In the genomic region with DNA sequence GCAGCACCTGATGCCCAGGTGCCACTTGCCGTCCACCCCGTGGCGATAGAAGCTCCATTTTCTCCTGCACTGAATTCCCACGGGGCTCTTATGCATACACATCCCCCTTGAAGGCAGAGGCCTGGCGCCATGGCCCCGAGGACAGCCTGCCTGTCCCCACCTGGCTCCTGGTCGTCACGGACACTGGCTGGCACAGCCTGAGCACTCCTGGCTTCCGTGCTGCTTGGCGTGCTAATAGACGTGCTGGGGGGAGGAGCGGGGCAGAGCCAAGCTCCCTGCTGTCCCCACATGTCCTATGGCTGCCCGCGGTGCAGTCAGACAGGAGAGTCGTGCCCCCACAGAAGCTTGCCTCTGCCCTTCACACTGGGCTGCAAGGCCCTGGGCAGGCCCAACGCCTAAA, we compare ENCODE assay signal across 20 mouse cellular contexts. TPM values are rescaled to one million over a fixed set of nuclear protein-coding genes. Genes with fewer than 3 reads are reported as not detected.
DNase-seq lines count a peak whose midpoint lies in the region; ATAC-seq lines count a peak whose summit lies in the region.
"Had no signal": no experiment of that assay in that cellular context is flagged by ENCODE, and none has a peak within 500 bp of the region (broad histone marks: within the 10 kb centered on the region; RNA-seq: fewer than 3 reads in every experiment).

No protein-coding gene starts in this region.

- H3K4me1 ChIP-seq in midbrain, embryonic 10.5 days: no peaks in the 10 kb centered on the region
- H3K4me1 ChIP-seq in midbrain, embryonic 15.5 days: no peaks in the 10 kb centered on the region
- H3K4me1 ChIP-seq: limb, embryonic 12.5 days; lung, embryonic 15.5 days; stomach, embryonic 15.5 days had no signal

- peaks cover 71% of the 10 kb centered on the region for H3K36me3 ChIP-seq in midbrain, embryonic 10.5 days
- H3K36me3 ChIP-seq in midbrain, embryonic 15.5 days (replicated peaks): peaks cover 23% of the 10 kb centered on the region; the same call in 1 of the 2 replicates

- WGBS in midbrain, embryonic 10.5 days: 92% methylated on average over 16 of the region's 16 CpGs
- 83% methylated on average over 16 of the region's 16 CpGs for WGBS in midbrain, embryonic 15.5 days

- H3K4me2 ChIP-seq in midbrain, embryonic 15.5 days: no peak overlapping the region
- H3K4me2 ChIP-seq: limb, embryonic 12.5 days; lung, embryonic 15.5 days; stomach, embryonic 15.5 days had no signal

- no peak overlapping the region for H3K27ac ChIP-seq in midbrain, embryonic 10.5 days (replicated peaks)
- no peak overlapping the region for H3K27ac ChIP-seq in midbrain, embryonic 15.5 days
- H3K27ac ChIP-seq: limb, embryonic 12.5 days; lung, embryonic 15.5 days; stomach, embryonic 15.5 days had no signal

- no peak for ATAC-seq in midbrain, embryonic 15.5 days (replicated peaks)
- ATAC-seq: forebrain, embryonic 14.5 days; intestine, postnatal 0 days had no signal

- no peak overlapping the region for H3K9ac ChIP-seq in midbrain, embryonic 15.5 days
- H3K9ac ChIP-seq: limb, embryonic 12.5 days; lung, embryonic 15.5 days; stomach, embryonic 15.5 days had no signal

- no peaks in the 10 kb centered on the region for H3K9me3 ChIP-seq in midbrain, embryonic 10.5 days (replicated peaks)
- H3K9me3 ChIP-seq in midbrain, embryonic 15.5 days: no peaks in the 10 kb centered on the region
- H3K9me3 ChIP-seq: limb, embryonic 12.5 days; lung, embryonic 15.5 days; megakaryocyte, embryonic 14.5 days; stomach, embryonic 15.5 days had no signal

- peak; percentile 80 for DNase-seq in gastrocnemius, adult 18-20 months (ENCODE audit: low spot score)
- no peak for DNase-seq in gastrocnemius, postnatal 4 days (ENCODE audit: low spot score in 2 of 2)
- DNase-seq in midbrain, embryonic 10.5 days (ENCODE audit: low spot score): no peak
- peak; percentile 75 to 86 for DNase-seq in cerebellum, postnatal 14 days
- peak; percentile 85 for DNase-seq in skeletal muscle tissue, adult 2 months (ENCODE audit: low read depth, low spot score)
- no peak for DNase-seq in spleen, postnatal 14 days (ENCODE audit: low spot score in 2 of 2)
- DNase-seq in left cerebral cortex, adult 9 months (ENCODE audit: low spot score in 2 of 2): no peak
- DNase-seq: adrenal gland, postnatal 36 days; kidney, postnatal 14 days; layer of hippocampus, adult 9-11 months; thymus, postnatal 14 days had no signal

- H3K4me3 ChIP-seq in midbrain, embryonic 10.5 days: 0 out of 2 replicates have a peak overlapping the region, but pooled peaks have one; percentile 3
- H3K4me3 ChIP-seq in midbrain, embryonic 15.5 days: no peak overlapping the region
- H3K4me3 ChIP-seq: limb, embryonic 12.5 days; lung, embryonic 15.5 days; megakaryocyte, embryonic 14.5 days; stomach, embryonic 15.5 days had no signal

- no peaks in the 10 kb centered on the region for H3K27me3 ChIP-seq in midbrain, embryonic 10.5 days (ENCODE audit: low read depth, poor library complexity, severe bottlenecking)
- H3K27me3 ChIP-seq in midbrain, embryonic 15.5 days (replicated peaks): no peaks in the 10 kb centered on the region
- H3K27me3 ChIP-seq: limb, embryonic 12.5 days; lung, embryonic 15.5 days; megakaryocyte, embryonic 14.5 days; stomach, embryonic 15.5 days had no signal

RNA-seq across cellular contexts. Expression of a gene that starts 7.2 kb away (rescaled TPM):
- not detected for total RNA-seq in gastrocnemius, adult 18-20 months (2021)
- under 1 TPM in 1 of 2 experiments, not detected in 1; 0.10 TPM for total RNA-seq in gastrocnemius, postnatal 4 days (2021)
- polyA plus RNA-seq in midbrain, embryonic 10.5 days (2016; fragmentation: Nextera tagmentation; extraction: Ambion mirVana): 0.02 and 0.09 TPM in 2 replicates
- 0.23 and 0.41 TPM in 2 replicates for polyA plus RNA-seq in midbrain, embryonic 15.5 days (2015; fragmentation: Nextera tagmentation; extraction: Ambion mirVana)
- total RNA-seq: adrenal gland, postnatal 36 days; hematopoietic stem cell, adult 5-6 weeks; neutrophil, adult 5-6 weeks had no signal
- polyA plus RNA-seq: intestine, postnatal 0 days; lung, embryonic 15.5 days; stomach, embryonic 15.5 days had no signal

RNA-seq across cellular contexts. Expression of a gene that starts 9.4 kb away (rescaled TPM):
- 10 to 100 TPM; 12.4 to 12.6 TPM for total RNA-seq in gastrocnemius, adult 18-20 months (2021)
- 10 to 100 TPM; 30.9 to 38.6 TPM for total RNA-seq in gastrocnemius, postnatal 4 days (2021)
- polyA plus RNA-seq in midbrain, embryonic 10.5 days (2016; fragmentation: Nextera tagmentation; extraction: Ambion mirVana): 42.8 and 45.6 TPM in 2 replicates
- polyA plus RNA-seq in midbrain, embryonic 15.5 days (2015; fragmentation: Nextera tagmentation; extraction: Ambion mirVana): 85.5 and 89.5 TPM in 2 replicates

RNA-seq across cellular contexts. Expression of a gene that starts 9.4 kb away (rescaled TPM):
- total RNA-seq in gastrocnemius, adult 18-20 months (2021): 10 to 100 TPM; 12.6 to 14.7 TPM
- total RNA-seq in gastrocnemius, postnatal 4 days (2021): 10 to 100 TPM; 53.7 to 54.2 TPM
- polyA plus RNA-seq in midbrain, embryonic 10.5 days (2016; fragmentation: Nextera tagmentation; extraction: Ambion mirVana): 322 and 326 TPM in 2 replicates
- 214 and 222 TPM in 2 replicates for polyA plus RNA-seq in midbrain, embryonic 15.5 days (2015; fragmentation: Nextera tagmentation; extraction: Ambion mirVana)

RNA-seq across cellular contexts. Expression of a gene that starts 20.6 kb away (rescaled TPM):
- 10 to 100 TPM in 1 of 2 experiments, 1 to 10 TPM in 1; 8.3 to 12.6 TPM for total RNA-seq in gastrocnemius, adult 18-20 months (2021)
- 10 to 100 TPM; 21.5 to 22.1 TPM for total RNA-seq in gastrocnemius, postnatal 4 days (2021)
- 1.1 and 1.4 TPM in 2 replicates for polyA plus RNA-seq in midbrain, embryonic 10.5 days (2016; fragmentation: Nextera tagmentation; extraction: Ambion mirVana)
- polyA plus RNA-seq in midbrain, embryonic 15.5 days (2015; fragmentation: Nextera tagmentation; extraction: Ambion mirVana): 10.4 and 11.7 TPM in 2 replicates
- total RNA-seq: neutrophil, adult 5-6 weeks had no signal

RNA-seq across cellular contexts. Expression of a gene that starts 36.3 kb away (rescaled TPM):
- total RNA-seq in gastrocnemius, adult 18-20 months (2021): 100 to 1,000 TPM; 109 to 127 TPM
- total RNA-seq in gastrocnemius, postnatal 4 days (2021): 100 to 1,000 TPM; 120 to 134 TPM
- polyA plus RNA-seq in midbrain, embryonic 10.5 days (2016; fragmentation: Nextera tagmentation; extraction: Ambion mirVana): 335 and 382 TPM in 2 replicates
- polyA plus RNA-seq in midbrain, embryonic 15.5 days (2015; fragmentation: Nextera tagmentation; extraction: Ambion mirVana): 318 and 330 TPM in 2 replicates

Comparison
In these comparisons a context has a peak if more than half of its experiments do, and no peak if none do; other contexts are left out.
1. DNase-seq: peak in gastrocnemius, adult 18-20 months (single experiment), cerebellum, postnatal 14 days (2 of 2) and skeletal muscle tissue, adult 2 months (single experiment); none in gastrocnemius, postnatal 4 days (0 of 2), midbrain, embryonic 10.5 days (single experiment), spleen, postnatal 14 days (0 of 2) and left cerebral cortex, adult 9 months (0 of 2).